Mouse (Mus musculus) heart, postnatal 0 days (tissue): ENCODE measurements around the gene Smtnl2. TPM values are rescaled to one million over a fixed set of nuclear protein-coding genes. Genes with fewer than 3 reads are reported as not detected.

Source experiments
- ATAC-seq: fragments of 200-750 bp; cut with Nextera tagmentation; 2 replicates; pipeline ENCODE4 v1.8.0; 2017; ENCODE audit warnings: low read depth, moderate number of reproducible peaks, moderate library complexity; ENCODE audit not compliant: insufficient read depth
- DNase-seq: peaks from one replicate; pipeline ENCODE4 v3.0.0-alpha.2; 2016; ENCODE audit warnings: low spot score
- H3K27ac ChIP-seq: fragments of 300-500 bp; sonication (generic); 2 replicates; pipeline ENCODE4 v1.5.1; 2014; ENCODE audit warnings: low read depth, mild to moderate bottlenecking
- H3K27me3 ChIP-seq: fragments of 300-500 bp; sonication (generic); 2 replicates; pipeline ENCODE4 v1.6.1; 2014; ENCODE audit warnings: low read length, mixed read lengths; ENCODE audit not compliant: control insufficient read depth, insufficient read depth
- H3K36me3 ChIP-seq: fragments of 300-500 bp; sonication (generic); replicated peaks from 2 replicates; pipeline ENCODE4 v1.6.1; 2014; ENCODE audit warnings: low read length, mixed read lengths; ENCODE audit not compliant: control insufficient read depth, insufficient read depth
- H3K4me1 ChIP-seq: fragments of 300-500 bp; sonication (generic); 2 replicates; pipeline ENCODE4 v1.6.1; 2014; ENCODE audit warnings: antibody characterized with exemption; ENCODE audit not compliant: control insufficient read depth, insufficient read depth
- H3K4me2 ChIP-seq: fragments of 300-500 bp; sonication (generic); 2 replicates; pipeline ENCODE4 v1.6.1; 2014; ENCODE audit warnings: low read depth, mild to moderate bottlenecking, low read length, moderate library complexity
- H3K4me3 ChIP-seq: fragments of 300-500 bp; sonication (generic); 2 replicates; pipeline ENCODE4 v1.5.1; 2014; ENCODE audit warnings: low read depth, low read length
- H3K9ac ChIP-seq: fragments of 300-500 bp; sonication (generic); replicated peaks from 2 replicates; pipeline ENCODE4 v1.6.1; 2014; ENCODE audit warnings: low read depth, low read length, mixed read lengths
- H3K9me3 ChIP-seq: fragments of 300-500 bp; sonication (generic); replicated peaks from 2 replicates; pipeline ENCODE4 v1.6.1; 2016; ENCODE audit warnings: low read length; ENCODE audit not compliant: control insufficient read depth
- CTCF ChIP-seq: IDR thresholded peaks from 2 replicates; pipeline ENCODE4 v1.5.1; 2016; ENCODE audit warnings: antibody characterized with exemption, control low read depth, low read depth
- EP300 ChIP-seq: IDR thresholded peaks from 2 replicates; pipeline ENCODE4 v1.6.1; 2016; ENCODE audit warnings: antibody characterized with exemption, low read depth
- WGBS: fragments of 180-500 bp; shearing (Covaris S2); extraction: QIAGEN DNeasy Blood & Tissue Kit; methylation state at CpG from one replicate; pipeline ENCODE4 v1.1.7; 2014; 5-methylcytosine and 5-hydroxymethylcytosine counted together
- polyA plus RNA-seq: library from polyadenylated mRNA; unstranded; fragments of >200 nt; fragmentation: Nextera tagmentation; extraction: Ambion mirVana; gene quantifications from 2 replicates; pipeline ENCODE4 v1.2.1, GENCODE M21; 2015
- total RNA-seq: library from RNA; depleted of rRNA; stranded (reverse); fragments of >200 nt; gene quantifications from 2 replicates; pipeline ENCODE4 v1.2.3, GENCODE M21; 2014; ENCODE audit warnings: low replicate concordance

The Smtnl2 gene
- total and polyA plus RNA-seq, 2 experiments from 2014 or later, result 72.9 to 88.5 TPM

DNA sequence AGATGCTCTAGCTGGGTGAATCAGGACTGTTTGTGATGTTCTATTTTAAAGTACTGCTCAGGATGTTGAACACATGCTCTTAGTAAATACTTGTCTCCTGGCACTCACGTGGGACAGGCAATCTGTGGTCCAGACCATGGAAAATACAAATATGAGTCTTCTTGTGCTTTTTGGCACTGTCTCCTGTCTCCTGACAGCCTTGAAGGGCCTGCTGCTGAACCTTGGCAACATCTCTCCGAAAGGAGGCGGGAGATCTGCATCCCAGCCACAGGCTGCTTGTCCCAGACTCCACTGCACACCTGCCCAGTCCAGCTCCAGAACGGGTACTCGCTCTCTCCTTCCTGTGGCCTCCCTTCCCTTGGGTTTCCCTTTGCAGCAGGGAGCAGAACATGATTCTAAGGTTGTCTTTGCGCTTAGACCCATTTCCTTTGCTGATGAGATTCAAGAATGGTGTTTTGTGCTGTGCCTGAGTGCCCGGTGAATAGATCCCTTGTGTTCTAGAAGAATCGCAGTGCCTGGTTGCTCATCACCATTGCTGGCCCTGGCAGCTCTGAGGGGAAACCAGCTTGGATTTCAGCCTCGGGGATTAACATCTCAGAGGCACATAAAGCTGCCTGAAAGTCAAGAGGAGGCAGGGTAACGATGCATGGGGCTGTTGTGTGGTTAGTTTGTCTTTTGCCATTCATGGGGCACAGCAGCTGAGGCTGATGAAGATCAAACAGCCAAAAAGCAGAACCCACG lies 43.4 kb downstream of the Smtnl2 start:
- Histone ChIP-seq H3K36me3 (no peaks in the 10 kb centered on the region), H3K27ac (no peak overlapping the region), H3K27me3 (no peaks in the 10 kb centered on the region), H3K9ac (no peak overlapping the region), H3K4me2 (no peak overlapping the region), H3K4me1 (no peaks in the 10 kb centered on the region), H3K9me3 (no peaks in the 10 kb centered on the region), H3K4me3 (no peak overlapping the region)
- DNase-seq (no peak), ATAC-seq (no peak)
- 68% methylated on average over 11 of the region's 11 CpGs for WGBS
- TF ChIP-seq EP300 (no peak), CTCF (no peak)

DNA sequence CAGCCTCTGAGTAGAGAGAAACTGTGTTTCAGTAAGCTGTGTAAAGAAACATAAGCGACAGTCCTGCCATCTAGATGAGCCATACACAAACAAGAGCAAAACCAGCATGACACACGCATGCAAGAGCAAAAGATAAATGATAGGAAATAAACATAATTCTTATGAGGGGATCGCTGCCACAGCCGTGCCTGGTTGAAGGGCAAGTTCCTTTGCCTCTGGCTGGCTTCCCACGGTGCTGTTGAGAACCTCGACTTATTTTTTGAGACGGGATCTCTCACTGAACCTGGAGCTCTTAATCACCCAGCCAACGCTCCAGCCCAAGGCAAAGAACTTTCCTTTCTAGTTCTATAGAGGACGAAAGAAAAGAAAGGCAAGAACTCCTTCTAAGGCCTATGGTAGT lies 45.4 kb downstream of the Smtnl2 start:
- Histone ChIP-seq H3K27me3 (no peaks in the 10 kb centered on the region), H3K36me3 (no peaks in the 10 kb centered on the region), H3K4me3 (no peak overlapping the region), H3K9me3 (no peaks in the 10 kb centered on the region), H3K4me2 (no peak overlapping the region), H3K4me1 (peaks cover 5% of the 10 kb centered on the region; the same call in 1 of the 2 replicates), H3K27ac (no peak overlapping the region), H3K9ac (no peak overlapping the region)
- DNase-seq (no peak), ATAC-seq (no peak)
- 76% methylated on average over 9 of the region's 9 CpGs for WGBS
- TF ChIP-seq CTCF (no peak), EP300 (no peak)

DNA sequence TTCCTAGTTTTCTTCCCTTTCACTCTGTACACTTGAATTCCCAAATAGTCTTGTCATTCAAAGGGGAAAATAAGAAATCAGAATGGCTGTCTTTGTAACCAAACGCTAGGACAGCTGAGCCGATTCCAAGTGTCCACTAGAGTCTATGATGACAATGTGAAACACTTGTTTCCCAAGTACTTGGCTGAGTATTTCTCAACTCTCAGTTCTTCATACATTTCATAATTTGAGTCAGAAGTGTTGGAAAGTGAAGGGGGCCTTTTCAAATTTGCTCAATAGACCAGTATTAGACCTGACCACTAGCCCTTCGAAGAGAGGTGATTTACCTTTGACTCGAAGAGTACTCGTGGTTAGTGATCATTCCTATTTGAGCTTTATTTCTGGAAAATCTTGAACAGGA lies 47.0 kb downstream of the Smtnl2 start:
- TF ChIP-seq EP300 (no peak), CTCF (no peak)
- Histone ChIP-seq H3K4me3 (no peak overlapping the region), H3K4me1 (peaks cover 5% of the 10 kb centered on the region; the same call in 1 of the 2 replicates), H3K27ac (no peak overlapping the region), H3K36me3 (no peaks in the 10 kb centered on the region), H3K4me2 (no peak overlapping the region), H3K27me3 (no peaks in the 10 kb centered on the region), H3K9me3 (no peaks in the 10 kb centered on the region), H3K9ac (no peak overlapping the region)
- 92% methylated on average over 5 of the region's 5 CpGs for WGBS
- ATAC-seq, result no peak
- no peak for DNase-seq

DNA sequence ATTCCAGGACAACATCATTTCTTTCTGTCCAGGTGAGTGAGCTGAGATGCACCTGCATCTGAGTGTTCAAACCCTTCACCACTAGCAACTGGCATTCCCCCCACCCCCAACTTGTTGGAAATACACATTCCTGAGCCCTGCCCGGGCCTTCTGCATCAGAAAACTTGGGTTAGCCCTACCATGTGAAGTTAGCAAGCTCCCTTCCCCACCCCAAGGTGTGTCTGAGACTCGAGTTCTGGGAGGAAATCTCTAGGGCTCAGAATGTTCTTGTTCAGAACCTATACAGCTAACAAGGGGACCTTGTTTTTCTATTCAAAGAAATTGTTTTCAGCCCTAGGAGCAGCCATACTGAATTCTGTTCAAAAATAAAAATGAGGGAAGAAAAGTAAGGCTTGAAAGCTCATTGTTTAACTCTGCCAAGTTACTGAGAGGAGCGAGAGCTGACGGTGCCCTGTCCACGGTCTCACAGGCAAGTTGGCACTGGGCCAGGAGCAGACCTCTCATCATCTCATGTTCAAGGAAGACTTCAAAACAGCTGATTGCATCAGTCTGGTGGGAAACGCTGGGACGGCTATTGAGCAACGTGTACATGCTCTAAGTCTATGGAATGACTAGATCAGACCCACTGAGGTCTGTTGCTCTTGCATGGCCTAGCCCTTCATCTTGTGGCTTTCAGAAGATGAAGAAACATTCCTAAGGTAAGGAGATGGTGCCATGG lies 47.8 kb downstream of the Smtnl2 start:
- peaks cover 5% of the 10 kb centered on the region; the same call in 1 of the 2 replicates for H3K4me1 ChIP-seq
- no peak for TF ChIP-seq CTCF
- TF ChIP-seq EP300, result no peak
- H3K9me3 ChIP-seq, result no peaks in the 10 kb centered on the region
- H3K9ac ChIP-seq, result no peak overlapping the region
- H3K36me3 ChIP-seq, result no peaks in the 10 kb centered on the region
- DNase-seq (no peak), ATAC-seq (no peak)
- H3K4me2 ChIP-seq, result no peak overlapping the region
- no peak overlapping the region for H3K27ac ChIP-seq
- no peaks in the 10 kb centered on the region for H3K27me3 ChIP-seq
- 31% methylated on average over 8 of the region's 8 CpGs for WGBS
- H3K4me3 ChIP-seq, result no peak overlapping the region

DNA sequence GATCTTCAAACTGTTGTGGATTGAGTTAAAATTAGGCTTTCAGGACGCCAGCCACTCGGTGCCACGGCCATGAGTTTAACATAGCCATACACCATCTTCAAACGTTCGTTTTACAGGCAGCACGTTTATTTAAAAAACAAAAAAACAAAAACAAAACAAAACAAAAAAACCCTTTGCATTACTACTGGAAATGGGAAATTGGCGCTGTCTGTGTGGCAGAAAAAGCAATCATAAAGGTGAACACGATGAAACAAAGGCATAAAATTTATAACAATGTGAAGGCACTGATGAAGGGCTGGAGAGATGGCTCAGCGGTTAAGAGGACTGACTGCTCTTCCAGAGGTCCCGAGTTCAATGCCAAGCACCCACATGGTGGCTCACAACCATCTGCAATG lies 49.2 kb downstream of the Smtnl2 start, which contains the start of gene Tekt1:
TSS of gene Tekt1 (minus strand) at position 96 of the 395 bp plus-strand sequence.
- peaks cover 5% of the 10 kb centered on the region; the same call in 1 of the 2 replicates for H3K4me1 ChIP-seq
- H3K36me3 ChIP-seq, result no peaks in the 10 kb centered on the region
- DNase-seq, result no peak
- ATAC-seq, result no peak
- H3K27ac ChIP-seq, result no peak within 1 kb of the TSS
- TF ChIP-seq CTCF, result no peak
- no peak for TF ChIP-seq EP300
- H3K4me3 ChIP-seq, result peak within 1 kb of the TSS; percentile 49
- no peaks in the 10 kb centered on the region for H3K27me3 ChIP-seq
- H3K9me3 ChIP-seq, result no peaks in the 10 kb centered on the region
- WGBS, result 31% methylated on average over 10 of the region's 10 CpGs
- 0 out of 2 replicates have a peak within 1 kb of the TSS, but pooled peaks have one; percentile 25 for H3K9ac ChIP-seq
- H3K4me2 ChIP-seq, result peak within 1 kb of the TSS; percentile 80
